Mouse (Mus musculus) E14TG2a.4 (cell line): ENCODE data around the gene Tspan33.
"Not testable (repeated sequence)": the region's sequence is repeated elsewhere in the genome, so short reads cannot be mapped to it uniquely, and the experiment has no call there.

ENCODE experiments used
- CTCF ChIP-seq: conservative IDR thresholded peaks from 2 replicates; pipeline ENCODE4 v1.5.1; 2014; ENCODE audit warnings: low read length
- NANOG ChIP-seq: IDR thresholded peaks from 2 replicates; pipeline ENCODE4 v1.6.1; 2014; ENCODE audit warnings: borderline replicate concordance, low read length, mixed read lengths
- POU5F1 ChIP-seq: IDR thresholded peaks from 2 replicates; pipeline ENCODE4 v1.6.1; 2014; ENCODE audit warnings: low read length, borderline replicate concordance

DNA sequence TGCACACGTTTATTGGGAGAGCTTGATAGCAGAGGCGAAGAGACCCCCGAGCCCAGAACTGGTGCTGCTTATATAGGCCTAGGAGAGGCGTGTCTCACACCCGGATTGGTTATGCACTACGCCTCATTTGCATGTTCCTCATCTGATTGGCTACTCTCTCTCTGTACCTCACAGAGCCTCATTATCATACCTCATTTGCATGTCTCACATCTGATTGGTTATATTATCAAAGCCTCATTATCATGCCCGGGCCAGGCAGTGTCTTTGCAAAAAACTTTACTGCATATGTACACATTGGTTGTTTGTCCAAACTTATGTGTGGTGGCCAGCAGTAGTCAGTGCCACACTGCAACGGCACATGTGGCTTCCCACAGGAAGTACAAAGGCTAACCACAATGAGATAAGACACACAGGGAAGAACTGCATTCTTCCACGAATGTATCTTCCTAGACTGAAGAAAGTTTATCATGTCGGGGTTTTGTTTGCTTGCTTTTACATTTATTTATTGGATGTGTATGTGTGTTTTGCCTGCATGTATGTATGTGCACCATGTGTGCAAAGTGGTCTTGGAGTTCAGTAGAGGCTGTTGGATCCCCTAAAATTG lies 14.0 kb upstream of the Tspan33 start:
- TF ChIP-seq CTCF, POU5F1, NANOG: not testable (repeated sequence)
